ENCODE assay signal across 33 mouse cellular contexts in the genomic region with DNA sequence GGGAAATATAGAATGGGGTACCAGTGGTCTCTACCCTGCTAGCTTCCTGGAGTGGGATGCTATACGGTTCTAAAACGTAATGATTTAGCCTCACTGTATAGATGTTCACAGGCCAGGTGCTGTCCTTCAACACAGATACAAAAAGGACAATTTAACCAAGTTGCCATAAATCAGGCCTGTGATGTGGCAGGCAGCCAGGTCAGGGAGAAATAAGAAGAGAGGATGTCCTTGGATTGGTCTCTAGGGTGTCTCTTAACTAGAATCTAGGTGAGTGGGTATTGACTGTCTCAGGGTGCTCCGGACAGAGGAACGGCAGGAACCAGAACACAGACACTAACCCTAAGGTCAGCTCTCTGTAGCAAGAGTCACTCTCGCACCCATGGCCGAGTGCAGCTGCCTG. TPM values are rescaled to one million over a fixed set of nuclear protein-coding genes. Genes with fewer than 3 reads are reported as not detected.
A peak's percentile ranks its signal among the peaks of the same experiment; 100 is the strongest.
DNase-seq lines count a peak whose midpoint lies in the region; ATAC-seq lines count a peak whose summit lies in the region.
"Had no signal": no experiment of that assay in that cellular context is flagged by ENCODE, and none has a peak within 500 bp of the region (broad histone marks: within the 10 kb centered on the region; RNA-seq: fewer than 3 reads in every experiment).

No protein-coding gene starts in this region.

- H3K4me2 ChIP-seq in intestine, embryonic 16.5 days (ENCODE audit: low read depth, low read length), result no peak overlapping the region
- H3K4me2 ChIP-seq: embryonic facial prominence, embryonic 12.5 days; forebrain, embryonic 13.5 days; heart, embryonic 13.5 days; hindbrain, embryonic 14.5 days had no signal

- H3K9ac ChIP-seq in intestine, embryonic 16.5 days (ENCODE audit: low read depth, low read length), result no peak overlapping the region
- H3K9ac ChIP-seq: embryonic facial prominence, embryonic 12.5 days; forebrain, embryonic 13.5 days; heart, embryonic 13.5 days; hindbrain, embryonic 14.5 days had no signal

- H3K36me3 ChIP-seq in intestine, embryonic 16.5 days (ENCODE audit: control insufficient read depth, insufficient read depth, low read length), result peaks cover 3% of the 10 kb centered on the region; the same call in 1 of the 2 replicates

- 84% methylated on average over 6 of the region's 6 CpGs for WGBS in intestine, embryonic 16.5 days

- H3K9me3 ChIP-seq in intestine, embryonic 16.5 days (ENCODE audit: control insufficient read depth, low read length), result no peaks in the 10 kb centered on the region
- H3K9me3 ChIP-seq: embryonic facial prominence, embryonic 12.5 days; forebrain, embryonic 10.5 days; forebrain, embryonic 13.5 days; heart, embryonic 10.5 days; heart, embryonic 13.5 days had no signal

- peaks cover 7% of the 10 kb centered on the region for H3K4me1 ChIP-seq in intestine, embryonic 16.5 days (ENCODE audit: control insufficient read depth, insufficient read depth, low read length)

- DNase-seq in adrenal gland, postnatal 10 days, result peak; percentile 17
- DNase-seq in adrenal gland, adult 18-20 months (ENCODE audit: low spot score in 2 of 2), result no peak
- peak; percentile 47 for DNase-seq in testis, postnatal 10 days (ENCODE audit: low spot score)
- DNase-seq in testis, postnatal 14 days (ENCODE audit: low spot score), result no peak
- peak; percentile 26 for DNase-seq in adrenal gland, postnatal 14 days
- DNase-seq in left cerebral cortex, adult 11 months (ENCODE audit: low spot score), result no peak
- DNase-seq: cerebellum, adult 11 months; cerebellum, adult 8-10 months; cerebellum, postnatal 14 days; gastrocnemius, postnatal 10 days; gastrocnemius, postnatal 36 days; heart, adult 2 months; heart, postnatal 14 days; heart, postnatal 4 days; kidney, adult 2 months had no signal

- no peak overlapping the region for H3K27ac ChIP-seq in intestine, embryonic 16.5 days (ENCODE audit: low read length)
- H3K27ac ChIP-seq: embryonic facial prominence, embryonic 12.5 days; forebrain, embryonic 10.5 days; forebrain, embryonic 13.5 days; heart, adult 2 months; heart, embryonic 10.5 days; heart, embryonic 13.5 days; hindbrain, embryonic 14.5 days; hindbrain, postnatal 0 days had no signal

- no peak overlapping the region for H3K4me3 ChIP-seq in intestine, embryonic 16.5 days (ENCODE audit: low read length)
- H3K4me3 ChIP-seq: embryonic facial prominence, embryonic 12.5 days; forebrain, embryonic 10.5 days; forebrain, embryonic 13.5 days; heart, adult 2 months; heart, embryonic 10.5 days; heart, embryonic 13.5 days had no signal

- no peaks in the 10 kb centered on the region for H3K27me3 ChIP-seq in intestine, embryonic 16.5 days (replicated peaks; ENCODE audit: control insufficient read depth, insufficient read depth, low read length)
- H3K27me3 ChIP-seq: embryonic facial prominence, embryonic 12.5 days had no signal

- ATAC-seq in intestine, embryonic 16.5 days, result no peak
- ATAC-seq: activated CD4-positive, CD25-positive, alpha-beta regulatory T cell, adult 4 months; CD4-positive, CD25-positive, alpha-beta regulatory T cell, adult 4 months; forebrain, embryonic 13.5 days; forebrain, embryonic 16.5 days; hindbrain, postnatal 0 days; inflammation-experienced regulatory T-cells, adult 6 months; intestine, postnatal 0 days had no signal

RNA-seq across cellular contexts. Expression of a gene that starts 2.0 kb away (rescaled TPM):
- total RNA-seq in adrenal gland, postnatal 10 days (2021), result 10 to 100 TPM; 44.8 to 55.9 TPM
- 10 to 100 TPM; 48.5 to 51.9 TPM for total RNA-seq in adrenal gland, adult 18-20 months (2021)
- 52.0 and 61.3 TPM in 2 replicates for total RNA-seq in adrenal gland, postnatal 14 days (2021)
- polyA plus RNA-seq in intestine, embryonic 16.5 days (2015; fragmentation: Nextera tagmentation; extraction: Ambion mirVana), result 9.2 and 9.8 TPM in 2 replicates

RNA-seq across cellular contexts. Expression of a gene that starts 6.1 kb away (rescaled TPM):
- total RNA-seq in adrenal gland, postnatal 10 days (2021), result not detected
- not detected for total RNA-seq in adrenal gland, adult 18-20 months (2021)
- total RNA-seq in adrenal gland, postnatal 14 days (2021), result not detected in 2 replicates
- polyA plus RNA-seq in intestine, embryonic 16.5 days (2015; fragmentation: Nextera tagmentation; extraction: Ambion mirVana), result 0.09 TPM in 1 of 2 replicates, not detected in the other
- total RNA-seq: gastrocnemius, adult 18-20 months; gastrocnemius, postnatal 10 days; gastrocnemius, postnatal 36 days; granulocyte monocyte progenitor cell, adult 5-6 weeks; heart, adult 2 months; heart, postnatal 14 days; heart, postnatal 4 days; hindbrain, postnatal 0 days; MEL had no signal
- polyA plus RNA-seq: activated CD4-positive, CD25-positive, alpha-beta regulatory T cell, adult 4 months; C2C12; CD4-positive, CD25-positive, alpha-beta regulatory T cell, adult 4 months; embryonic facial prominence, embryonic 12.5 days; forebrain, embryonic 16.5 days; heart, adult 2 months; inflammation-experienced regulatory T-cells, adult 6 months; intestine, postnatal 0 days; kidney, adult 2 months; kidney, embryonic 14.5 days had no signal

RNA-seq across cellular contexts. Expression of a gene that starts 31.8 kb away (rescaled TPM):
- total RNA-seq in adrenal gland, postnatal 10 days (2021), result 10 to 100 TPM in 1 of 2 experiments, 1 to 10 TPM in 1; 7.6 to 10.4 TPM
- 10 to 100 TPM in 1 of 2 experiments, 1 to 10 TPM in 1; 6.8 to 11.8 TPM for total RNA-seq in adrenal gland, adult 18-20 months (2021)
- 5.2 and 6.6 TPM in 2 replicates for total RNA-seq in adrenal gland, postnatal 14 days (2021)
- polyA plus RNA-seq in intestine, embryonic 16.5 days (2015; fragmentation: Nextera tagmentation; extraction: Ambion mirVana), result 29.9 and 32.5 TPM in 2 replicates
- total RNA-seq: gastrocnemius, postnatal 36 days; granulocyte monocyte progenitor cell, adult 5-6 weeks; MEL had no signal
- polyA plus RNA-seq: activated CD4-positive, CD25-positive, alpha-beta regulatory T cell, adult 4 months; C2C12; CD4-positive, CD25-positive, alpha-beta regulatory T cell, adult 4 months; inflammation-experienced regulatory T-cells, adult 6 months had no signal

RNA-seq across cellular contexts. Expression of a gene that starts 44.3 kb away (rescaled TPM):
- 10 to 100 TPM; 52.2 to 63.2 TPM for total RNA-seq in adrenal gland, postnatal 10 days (2021)
- total RNA-seq in adrenal gland, adult 18-20 months (2021), result 10 to 100 TPM; 48.1 to 53.3 TPM
- 47.9 and 54.8 TPM in 2 replicates for total RNA-seq in adrenal gland, postnatal 14 days (2021)
- 74.2 and 82.4 TPM in 2 replicates for polyA plus RNA-seq in intestine, embryonic 16.5 days (2015; fragmentation: Nextera tagmentation; extraction: Ambion mirVana)

Comparison
In these comparisons a context has a peak if more than half of its experiments do, and no peak if none do; other contexts are left out.
1. DNase-seq: peak in adrenal gland, postnatal 10 days (single experiment), testis, postnatal 10 days (single experiment) and adrenal gland, postnatal 14 days (single experiment); none in adrenal gland, adult 18-20 months (0 of 2), testis, postnatal 14 days (single experiment) and left cerebral cortex, adult 11 months (single experiment).